Mouse (Mus musculus) neural tube, embryonic 14.5 days (tissue): ENCODE results near the gene Yjefn3. TPM values are rescaled to one million over a fixed set of nuclear protein-coding genes. Genes with fewer than 3 reads are reported as not detected.

ENCODE experiments used
- ATAC-seq: fragments of 200-750 bp; cut with Nextera tagmentation; 2 replicates; pipeline ENCODE4 v1.8.0; 2017; ENCODE audit warnings: low read depth, mild to moderate bottlenecking, moderate TSS enrichment, moderate library complexity
- H3K27ac ChIP-seq: fragments of 300-500 bp; sonication (generic); 2 replicates; pipeline ENCODE4 v1.5.1; 2014; ENCODE audit warnings: low read depth, mild to moderate bottlenecking, control low read depth, low read length, moderate library complexity, mixed read lengths
- H3K27me3 ChIP-seq: fragments of 300-500 bp; sonication (generic); 2 replicates; pipeline ENCODE4 v1.6.1; 2014; ENCODE audit warnings: low read length; ENCODE audit not compliant: control insufficient read depth, insufficient read depth
- H3K36me3 ChIP-seq: fragments of 300-500 bp; sonication (generic); 2 replicates; pipeline ENCODE4 v1.6.1; 2014; ENCODE audit warnings: low read length, mixed read lengths; ENCODE audit not compliant: control insufficient read depth, insufficient read depth
- H3K4me1 ChIP-seq: fragments of 300-500 bp; sonication (generic); 2 replicates; pipeline ENCODE4 v1.6.1; 2014; ENCODE audit warnings: low read length; ENCODE audit not compliant: control insufficient read depth, insufficient read depth
- H3K4me2 ChIP-seq: fragments of 300-500 bp; sonication (generic); 2 replicates; pipeline ENCODE4 v1.6.1; 2014; ENCODE audit warnings: mild to moderate bottlenecking, low read depth, low read length, control low read depth
- H3K4me3 ChIP-seq: fragments of 300-500 bp; sonication (generic); 2 replicates; pipeline ENCODE4 v1.5.1; 2014; ENCODE audit warnings: low read depth, low read length, control low read depth, mixed read lengths
- H3K9ac ChIP-seq: fragments of 300-500 bp; sonication (generic); replicated peaks from 2 replicates; pipeline ENCODE4 v1.6.1; 2014; ENCODE audit warnings: low read depth, mild to moderate bottlenecking, control low read depth, low read length, mixed read lengths
- H3K9me3 ChIP-seq: fragments of 300-500 bp; sonication (generic); 2 replicates; pipeline ENCODE4 v1.6.1; 2016; ENCODE audit warnings: low read length; ENCODE audit not compliant: control insufficient read depth
- WGBS: fragments of 180-500 bp; shearing (Covaris S2); extraction: QIAGEN DNeasy Blood & Tissue Kit; methylation state at CpG from one replicate; pipeline ENCODE4 v1.1.7; 2014; 5-methylcytosine and 5-hydroxymethylcytosine counted together
- polyA plus RNA-seq: library from polyadenylated mRNA; unstranded; fragments of >200 nt; fragmentation: Nextera tagmentation; extraction: Ambion mirVana; gene quantifications from 2 replicates; pipeline ENCODE4 v1.2.1, GENCODE M21; 2014

The Yjefn3 gene
- polyA plus RNA-seq, 1 experiment from 2014 or later: 11.5 TPM

DNA sequence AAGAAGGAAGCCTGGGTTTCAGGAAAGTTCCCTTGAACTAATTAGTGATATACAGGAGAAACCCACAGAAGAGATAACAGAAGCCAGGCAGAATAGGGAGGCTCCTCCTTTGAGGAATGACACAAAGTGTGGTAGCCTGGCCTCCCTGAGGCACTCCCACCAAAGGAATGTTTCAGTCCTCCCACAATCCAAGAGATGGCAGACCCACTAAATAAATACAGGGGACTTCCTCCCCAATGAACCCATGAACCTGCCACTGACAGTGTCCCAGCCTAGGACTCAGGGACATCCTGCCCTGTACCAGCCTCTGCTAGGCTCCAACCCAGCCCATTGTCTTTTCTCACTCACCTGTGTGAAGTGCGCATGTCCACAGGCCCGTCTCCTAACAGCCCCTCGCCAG is 32.9 kb upstream of the Yjefn3 start:
- Histone ChIP-seq H3K4me1 (no peaks in the 10 kb centered on the region), H3K27me3 (no peaks in the 10 kb centered on the region), H3K36me3 (no peaks in the 10 kb centered on the region), H3K4me2 (no peak overlapping the region), H3K9me3 (no peaks in the 10 kb centered on the region), H3K27ac (no peak overlapping the region), H3K9ac (no peak overlapping the region), H3K4me3 (no peak overlapping the region)
- 94% methylated on average over 3 of the region's 3 CpGs for WGBS
- ATAC-seq: no peak

DNA sequence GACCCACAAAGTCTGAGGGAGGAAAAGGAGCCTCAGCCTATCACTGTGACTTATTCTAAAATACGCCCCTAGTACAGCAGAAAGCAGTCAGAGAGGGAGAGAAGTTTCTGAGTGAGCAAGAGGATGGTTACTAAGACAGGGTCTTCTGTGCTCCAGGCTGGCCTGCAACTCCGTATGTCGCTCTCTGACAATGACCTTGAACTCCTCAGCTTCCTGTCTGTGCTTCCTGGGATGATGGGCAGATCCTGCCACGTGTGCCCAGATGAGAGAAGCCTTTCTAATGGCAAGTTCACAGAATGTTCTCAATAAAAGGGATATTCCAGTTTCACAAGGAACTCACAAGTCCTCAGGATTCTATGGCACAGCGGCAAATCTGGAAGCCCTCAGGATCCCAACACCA is 32.1 kb upstream of the Yjefn3 start:
- H3K9me3 ChIP-seq: no peaks in the 10 kb centered on the region
- ATAC-seq: no peak
- no peaks in the 10 kb centered on the region for H3K27me3 ChIP-seq
- H3K4me1 ChIP-seq: no peaks in the 10 kb centered on the region
- H3K4me3 ChIP-seq: no peak overlapping the region
- H3K9ac ChIP-seq: no peak overlapping the region
- 92% methylated on average over 5 of the region's 5 CpGs for WGBS
- no peak overlapping the region for H3K4me2 ChIP-seq
- no peaks in the 10 kb centered on the region for H3K36me3 ChIP-seq
- no peak overlapping the region for H3K27ac ChIP-seq

GRCm38 (mm10) chr8:69933811-69934210 is 31.3 kb upstream of the Yjefn3 start:
- no peak overlapping the region for H3K4me2 ChIP-seq
- no peak for ATAC-seq
- no peak overlapping the region for H3K4me3 ChIP-seq
- H3K9me3 ChIP-seq: no peaks in the 10 kb centered on the region
- H3K9ac ChIP-seq: no peak overlapping the region
- no peak overlapping the region for H3K27ac ChIP-seq
- WGBS: 86% methylated on average over 2 of the region's 2 CpGs
- no peaks in the 10 kb centered on the region for H3K36me3 ChIP-seq
- H3K27me3 ChIP-seq: no peaks in the 10 kb centered on the region
- H3K4me1 ChIP-seq: no peaks in the 10 kb centered on the region

GRCm38 (mm10) chr8:69926901-69927300 is 24.4 kb upstream of the Yjefn3 start:
- no peaks in the 10 kb centered on the region for H3K9me3 ChIP-seq
- no peaks in the 10 kb centered on the region for H3K27me3 ChIP-seq
- H3K4me3 ChIP-seq: no peak overlapping the region
- no peak overlapping the region for H3K4me2 ChIP-seq
- no peak for ATAC-seq
- no peak overlapping the region for H3K9ac ChIP-seq
- H3K27ac ChIP-seq: no peak overlapping the region
- no peaks in the 10 kb centered on the region for H3K4me1 ChIP-seq
- no peaks in the 10 kb centered on the region for H3K36me3 ChIP-seq

GRCm38 (mm10) chr8:69923986-69924385 is 21.5 kb upstream of the Yjefn3 start:
- Histone ChIP-seq H3K27me3 (no peaks in the 10 kb centered on the region), H3K4me2 (no peak overlapping the region), H3K36me3 (no peaks in the 10 kb centered on the region), H3K4me1 (peaks cover 9% of the 10 kb centered on the region), H3K9me3 (no peaks in the 10 kb centered on the region), H3K4me3 (no peak overlapping the region), H3K27ac (no peak overlapping the region), H3K9ac (no peak overlapping the region)
- 81% methylated on average over 1 of the region's 1 CpGs for WGBS
- no peak for ATAC-seq

- 0 out of 2 replicates have a peak overlapping the region, but pooled peaks have one; percentile 21 for H3K9ac ChIP-seq
Measured at GRCm38 (mm10) chr8:69921141-69921540, 18.6 kb upstream of the Yjefn3 start.

DNA sequence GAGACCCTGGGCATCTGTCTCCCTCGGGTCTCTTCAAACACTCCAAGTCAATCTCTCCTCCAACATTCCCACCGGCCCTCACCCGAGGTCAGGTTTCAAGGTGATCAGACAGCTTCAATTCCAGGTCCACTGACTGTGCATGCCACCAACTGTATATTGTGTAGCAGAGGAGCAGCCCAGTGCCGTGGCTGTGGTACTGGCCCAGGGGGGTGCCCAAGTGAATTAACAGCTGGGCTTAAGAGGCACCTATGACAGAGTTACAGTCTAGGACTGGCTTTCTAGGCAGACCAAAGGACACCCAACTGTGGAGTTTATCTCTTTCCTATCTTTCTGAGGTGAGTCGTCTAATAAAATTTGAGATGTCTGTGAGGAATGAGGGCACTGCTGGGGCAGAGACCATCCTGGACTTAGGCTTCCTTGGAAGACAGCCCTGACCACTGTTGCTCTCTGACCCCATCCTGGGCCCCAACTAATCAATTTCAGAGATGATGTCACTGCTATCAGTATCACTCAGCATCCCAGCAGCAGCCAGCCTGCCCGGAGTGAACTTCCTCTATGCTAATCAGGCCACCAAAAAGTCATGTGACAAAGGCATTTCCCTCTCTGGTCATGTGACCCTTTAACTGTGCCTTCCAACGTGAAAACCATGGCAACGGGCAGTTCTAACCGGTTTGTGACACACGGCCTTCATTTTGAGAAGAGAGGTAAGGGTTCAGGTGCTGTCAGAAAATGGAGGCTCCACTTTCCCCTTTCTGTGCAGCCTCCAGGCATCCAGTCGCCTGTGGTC is 17.6 kb upstream of the Yjefn3 start:
- Histone ChIP-seq H3K27ac (peak overlapping the region; percentile 69), H3K4me2 (peak overlapping the region; percentile 11; the same call in 1 of the 2 replicates), H3K4me1 (peaks cover 9% of the 10 kb centered on the region), H3K9ac (0 out of 2 replicates have a peak overlapping the region, but pooled peaks have one; percentile 21), H3K4me3 (no peak overlapping the region), H3K9me3 (no peaks in the 10 kb centered on the region), H3K27me3 (no peaks in the 10 kb centered on the region), H3K36me3 (peaks cover 10% of the 10 kb centered on the region; the same call in 1 of the 2 replicates)
- peak; percentile 73 for ATAC-seq
- WGBS: 48% methylated on average over 11 of the region's 11 CpGs

More at GRCm38 (mm10) chr8:69921141-69921540, 18.6 kb upstream of the Yjefn3 start:
- Histone ChIP-seq H3K36me3 (peaks cover 8% of the 10 kb centered on the region; the same call in 1 of the 2 replicates), H3K4me3 (no peak overlapping the region), H3K27ac (peak overlapping the region; percentile 69), H3K27me3 (no peaks in the 10 kb centered on the region), H3K4me1 (peaks cover 9% of the 10 kb centered on the region), H3K9me3 (no peaks in the 10 kb centered on the region), H3K4me2 (no peak overlapping the region)
- ATAC-seq: no peak
- WGBS: 94% methylated on average over 2 of the region's 2 CpGs

GRCm38 (mm10) chr8:69919010-69919409 is 16.5 kb upstream of the Yjefn3 start:
- Histone ChIP-seq H3K36me3 (peaks cover 10% of the 10 kb centered on the region; the same call in 1 of the 2 replicates), H3K9ac (no peak overlapping the region), H3K4me3 (no peak overlapping the region), H3K27me3 (no peaks in the 10 kb centered on the region), H3K4me1 (peaks cover 9% of the 10 kb centered on the region), H3K27ac (no peak overlapping the region), H3K4me2 (no peak overlapping the region), H3K9me3 (no peaks in the 10 kb centered on the region)
- peak; percentile 66 for ATAC-seq
- WGBS: 87% methylated on average over 1 of the region's 1 CpGs

DNA sequence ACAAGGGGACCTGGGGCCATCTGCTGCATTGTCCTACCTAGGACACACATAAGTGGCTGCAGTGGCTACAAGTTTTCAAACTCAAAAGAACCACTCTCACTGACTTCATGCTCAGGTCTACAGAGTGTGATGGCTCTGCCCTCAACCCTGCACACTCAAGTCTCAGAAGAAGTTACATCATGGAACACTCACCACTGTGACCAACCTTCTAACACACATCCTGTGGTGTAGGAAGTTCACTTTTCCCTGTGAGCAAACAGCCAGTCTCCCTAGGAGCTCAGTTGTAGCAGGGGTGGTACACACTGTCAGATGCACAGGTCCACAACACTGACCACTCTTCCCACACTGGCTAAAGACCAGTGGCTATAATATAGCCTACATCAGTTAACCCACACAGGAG is 16.0 kb upstream of the Yjefn3 start:
- no peak for ATAC-seq
- no peaks in the 10 kb centered on the region for H3K27me3 ChIP-seq
- no peak overlapping the region for H3K9ac ChIP-seq

More for the DNA sequence above, 16.0 kb upstream of the Yjefn3 start:
- H3K4me1 ChIP-seq: peaks cover 9% of the 10 kb centered on the region
- no peak overlapping the region for H3K4me2 ChIP-seq
- no peaks in the 10 kb centered on the region for H3K9me3 ChIP-seq
- peaks cover 12% of the 10 kb centered on the region for H3K36me3 ChIP-seq
- H3K4me3 ChIP-seq: no peak overlapping the region
- H3K27ac ChIP-seq: no peak overlapping the region
